Mouse (Mus musculus) ES-Bruce4 (cell line): ENCODE results near the gene Ctsa. TPM values are rescaled to one million over a fixed set of nuclear protein-coding genes. Genes with fewer than 3 reads are reported as not detected.

ENCODE experiments used
- H3K27ac ChIP-seq: 2 replicates; pipeline ENCODE4 v1.5.1; 2012; ENCODE audit warnings: low read length, inconsistent platforms; ENCODE audit not compliant: insufficient read depth
- H3K27me3 ChIP-seq: 2 replicates; pipeline ENCODE4 v1.6.1; 2012; ENCODE audit warnings: mild to moderate bottlenecking, low read length, inconsistent platforms; ENCODE audit not compliant: control insufficient read depth, poor library complexity, insufficient read depth, severe bottlenecking
- H3K36me3 ChIP-seq: 2 replicates; pipeline ENCODE4 v1.6.1; 2012; ENCODE audit warnings: inconsistent platforms, mild to moderate bottlenecking, low read length, moderate library complexity; ENCODE audit not compliant: control insufficient read depth, poor library complexity, insufficient read depth, severe bottlenecking
- H3K4me1 ChIP-seq: one replicate; pipeline ENCODE4 v1.8.1; 2011; ENCODE audit warnings: low read length; ENCODE audit not compliant: control insufficient read depth, insufficient read depth
- H3K4me3 ChIP-seq: 2 replicates; pipeline ENCODE4 v1.5.1; 2011; ENCODE audit warnings: low read depth, mild to moderate bottlenecking, low read length
- H3K9ac ChIP-seq: 2 replicates; pipeline ENCODE4 v1.6.1; 2012; ENCODE audit warnings: low read depth, mild to moderate bottlenecking, inconsistent platforms; ENCODE audit not compliant: poor library complexity, severe bottlenecking
- H3K9me3 ChIP-seq: replicated peaks from 2 replicates; pipeline ENCODE4 v1.6.1; 2012; ENCODE audit warnings: mild to moderate bottlenecking, low read length, inconsistent platforms; ENCODE audit not compliant: control insufficient read depth, poor library complexity, insufficient read depth, severe bottlenecking
- CTCF ChIP-seq: IDR thresholded peaks from one replicate; pipeline ENCODE4 v1.8.1; 2011; ENCODE audit warnings: low read depth, low read length
- EP300 ChIP-seq: IDR thresholded peaks from 2 replicates; pipeline ENCODE4 v1.6.1; 2011; ENCODE audit warnings: low read depth, low read length; ENCODE audit not compliant: insufficient read depth
- POLR2A ChIP-seq: IDR thresholded peaks from one replicate; pipeline ENCODE4 v1.8.1; 2011; ENCODE audit warnings: low read length; ENCODE audit not compliant: insufficient read depth
- polyA plus RNA-seq: library from polyadenylated mRNA; stranded (reverse); fragments of >200 nt; gene quantifications from 2 replicates; pipeline ENCODE4 v1.2.4, GENCODE M21; 2011; ENCODE audit warnings: low read depth; ENCODE audit not compliant: missing spikeins, insufficient read depth, insufficient read length

Ctsa gene
- polyA plus RNA-seq, 1 experiment, result 75.3 TPM

GRCm38 (mm10) chr2:164829090-164829489 is 3.6 kb upstream of the Ctsa start:
- TF ChIP-seq POLR2A, result no peak
- TF ChIP-seq EP300, result no peak
- TF ChIP-seq CTCF, result no peak
- H3K4me3 ChIP-seq, result no peak overlapping the region
- H3K36me3 ChIP-seq, result peaks cover 36% of the 10 kb centered on the region
- no peaks in the 10 kb centered on the region for H3K9me3 ChIP-seq
- H3K4me1 ChIP-seq, result no peaks in the 10 kb centered on the region
- no peak overlapping the region for H3K9ac ChIP-seq
- H3K27me3 ChIP-seq, result no peaks in the 10 kb centered on the region
- H3K27ac ChIP-seq, result peak overlapping the region; percentile 69

GRCm38 (mm10) chr2:164831029-164831428 is 1.6 kb upstream of the Ctsa start:
- H3K9me3 ChIP-seq, result no peaks in the 10 kb centered on the region
- H3K4me3 ChIP-seq, result no peak overlapping the region
- no peaks in the 10 kb centered on the region for H3K27me3 ChIP-seq
- TF ChIP-seq EP300 (no peak), CTCF (no peak), POLR2A (no peak)
- no peak overlapping the region for H3K9ac ChIP-seq
- no peak overlapping the region for H3K27ac ChIP-seq
- peaks cover 20% of the 10 kb centered on the region for H3K36me3 ChIP-seq
- no peaks in the 10 kb centered on the region for H3K4me1 ChIP-seq

- TF ChIP-seq CTCF, result no peak
- no peak for TF ChIP-seq POLR2A
- no peak for TF ChIP-seq EP300
Measured at GRCm38 (mm10) chr2:164832032-164832747, 483 bp upstream of the Ctsa start.

GRCm38 (mm10) chr2:164833314-164833959 is 764 bp downstream of the Ctsa start, which contains the start of gene Neurl2:
TSS of gene Neurl2 (minus strand) at chr2:164833456.
- peak within 1 kb of the TSS; percentile 84 for H3K4me3 ChIP-seq
- 0 out of 2 replicates have a peak within 1 kb of the TSS, but pooled peaks have one; percentile 12 for H3K27ac ChIP-seq
- H3K9ac ChIP-seq, result peak within 1 kb of the TSS; percentile 78
- TF ChIP-seq POLR2A (no peak), EP300 (peak; percentile 84), CTCF (no peak)
- no peaks in the 10 kb centered on the region for H3K9me3 ChIP-seq
- no peaks in the 10 kb centered on the region for H3K27me3 ChIP-seq
- H3K36me3 ChIP-seq, result peaks cover 14% of the 10 kb centered on the region
- no peaks in the 10 kb centered on the region for H3K4me1 ChIP-seq

More at GRCm38 (mm10) chr2:164832032-164832747, 483 bp upstream of the Ctsa start:
- Histone ChIP-seq H3K9ac (peak overlapping the region; percentile 78), H3K36me3 (peaks cover 18% of the 10 kb centered on the region), H3K9me3 (no peaks in the 10 kb centered on the region), H3K4me1 (no peaks in the 10 kb centered on the region), H3K27me3 (no peaks in the 10 kb centered on the region), H3K4me3 (peak overlapping the region; percentile 84), H3K27ac (no peak overlapping the region)

- TF ChIP-seq POLR2A, result no peak
- no peak for TF ChIP-seq CTCF
- TF ChIP-seq EP300, result no peak
- H3K27ac ChIP-seq, result no peak overlapping the region
- H3K36me3 ChIP-seq, result peaks cover 23% of the 10 kb centered on the region
- no peaks in the 10 kb centered on the region for H3K9me3 ChIP-seq
- H3K9ac ChIP-seq, result peak overlapping the region; percentile 78
- H3K27me3 ChIP-seq, result no peaks in the 10 kb centered on the region
- H3K4me3 ChIP-seq, result peak overlapping the region; percentile 84
- no peaks in the 10 kb centered on the region for H3K4me1 ChIP-seq
Measured at GRCm38 (mm10) chr2:164834531-164834930, 1.9 kb downstream of the Ctsa start.

- Histone ChIP-seq H3K27ac (no peak overlapping the region), H3K27me3 (no peaks in the 10 kb centered on the region), H3K4me1 (no peaks in the 10 kb centered on the region), H3K9ac (no peak overlapping the region), H3K36me3 (peaks cover 26% of the 10 kb centered on the region), H3K9me3 (no peaks in the 10 kb centered on the region), H3K4me3 (peak overlapping the region; percentile 23; the same call in 1 of the 2 replicates)
- TF ChIP-seq EP300, result no peak
- TF ChIP-seq POLR2A, result no peak
- TF ChIP-seq CTCF, result no peak
Measured at GRCm38 (mm10) chr2:164835164-164835563, 2.5 kb downstream of the Ctsa start.
